Mouse (Mus musculus) telencephalon, adult 2 months (tissue): ENCODE data around the gene Crocc.
A peak's percentile ranks its signal among the peaks of the same experiment; 100 is the strongest.

ENCODE experiments used
- DNase-seq: peaks from one replicate; pipeline ENCODE4 v3.0.0-alpha.2; 2011; ENCODE audit warnings: low read depth, low spot score

The Crocc gene

DNA sequence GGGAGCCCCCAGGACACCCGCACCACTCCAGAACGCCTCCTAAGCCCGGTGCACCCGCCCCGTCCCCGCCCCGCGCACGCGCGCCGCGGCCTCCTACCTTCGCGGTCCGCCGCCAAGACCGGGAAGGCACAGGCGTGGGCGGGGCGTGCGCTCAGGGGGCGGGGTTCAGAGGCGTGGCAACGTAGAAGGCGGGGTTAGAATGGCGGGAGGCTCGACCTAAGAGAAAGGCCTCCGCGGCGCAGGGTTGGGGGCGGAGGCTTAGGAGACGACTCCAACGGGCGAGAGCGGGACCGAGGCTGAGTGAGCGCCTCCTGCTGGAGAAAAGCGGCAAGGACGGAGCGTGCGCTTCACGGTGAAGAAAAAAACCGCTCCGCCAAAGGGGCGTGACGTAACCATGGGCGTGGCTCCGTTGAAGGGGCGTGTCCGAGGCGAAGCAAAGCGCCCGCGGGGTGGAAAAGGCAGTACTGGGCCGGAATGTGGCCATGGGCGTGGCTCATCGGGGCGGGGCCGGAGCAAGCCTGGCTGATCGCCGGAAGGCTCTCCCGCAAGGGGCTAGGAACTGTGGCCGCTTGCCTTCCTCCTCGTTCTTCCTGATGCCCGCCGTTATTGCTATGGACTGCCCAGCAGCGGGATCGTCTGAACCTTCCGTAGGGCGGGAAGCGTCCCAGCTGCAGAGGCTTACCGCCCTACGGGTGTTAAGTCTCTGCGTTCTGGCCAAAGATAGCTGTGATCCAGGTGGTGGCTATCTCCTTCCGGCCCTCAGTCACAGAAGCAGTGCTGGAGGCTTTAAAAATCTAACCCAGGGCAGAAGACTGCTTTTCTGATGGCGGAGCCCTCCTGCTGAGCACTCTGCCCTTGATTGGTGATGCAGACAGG is at the start of gene Crocc:
Crocc (minus strand) TSS at position 125 of the 876 bp plus-strand sequence.
- peak; percentile 98 for DNase-seq

DNA sequence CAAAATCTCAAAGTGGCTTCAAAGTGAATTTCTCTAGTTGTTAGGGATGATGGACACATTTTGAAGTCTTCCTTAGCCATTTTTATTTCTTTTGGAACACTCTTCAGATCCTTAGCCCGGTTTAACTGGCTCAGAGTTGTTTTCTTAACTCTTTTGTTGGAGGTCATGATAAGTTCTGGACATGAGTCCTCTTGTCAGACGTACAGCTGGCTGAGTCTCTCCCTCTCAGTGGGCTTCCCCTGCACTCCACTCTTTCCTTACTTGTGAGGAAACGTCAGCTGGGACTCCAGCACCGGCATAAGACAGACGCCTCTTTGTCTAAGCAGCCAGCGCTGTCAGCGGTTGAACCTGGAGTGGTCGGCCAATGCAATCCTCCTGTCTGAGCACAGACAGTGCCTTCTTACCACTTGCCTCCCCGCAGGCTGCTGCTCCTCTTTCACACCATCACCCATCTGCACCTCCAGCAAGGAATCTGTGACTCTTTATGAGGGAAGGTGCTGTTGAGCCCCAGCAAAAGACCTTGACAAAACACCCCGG is 47.9 kb upstream of the Crocc start:
- DNase-seq: no peak

DNA sequence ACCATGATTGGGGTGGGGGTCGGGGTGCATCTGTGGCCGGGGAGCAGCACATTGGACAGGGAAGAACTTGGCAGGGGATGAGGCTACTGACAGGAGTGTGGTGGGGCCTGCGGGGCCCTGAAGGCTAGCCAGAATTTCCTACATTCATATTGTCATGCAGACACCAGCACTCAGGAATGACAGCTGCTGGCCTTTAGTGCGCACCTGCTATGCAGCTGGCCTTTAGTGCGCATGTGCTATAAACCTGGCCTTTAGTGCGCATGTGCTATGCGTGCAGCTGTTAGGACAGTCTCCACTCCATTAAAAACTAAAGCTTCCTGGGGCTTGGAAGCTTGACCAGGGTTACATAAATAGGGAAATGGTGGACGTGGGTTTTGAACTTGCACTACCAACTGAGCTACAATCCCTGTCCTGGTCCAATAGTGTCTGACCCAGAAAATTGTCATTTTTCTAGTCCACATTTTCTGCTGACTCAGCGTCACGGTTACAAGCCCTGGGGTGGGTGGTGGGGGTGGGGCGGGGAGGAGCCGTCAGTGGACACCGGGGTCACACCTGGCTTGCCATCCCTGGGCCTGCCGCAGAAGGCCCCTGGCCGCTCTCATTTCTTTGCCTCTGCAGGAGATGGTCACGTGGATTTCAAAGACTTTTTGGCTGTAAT is 46.3 kb upstream of the Crocc start:
- DNase-seq: no peak

DNA sequence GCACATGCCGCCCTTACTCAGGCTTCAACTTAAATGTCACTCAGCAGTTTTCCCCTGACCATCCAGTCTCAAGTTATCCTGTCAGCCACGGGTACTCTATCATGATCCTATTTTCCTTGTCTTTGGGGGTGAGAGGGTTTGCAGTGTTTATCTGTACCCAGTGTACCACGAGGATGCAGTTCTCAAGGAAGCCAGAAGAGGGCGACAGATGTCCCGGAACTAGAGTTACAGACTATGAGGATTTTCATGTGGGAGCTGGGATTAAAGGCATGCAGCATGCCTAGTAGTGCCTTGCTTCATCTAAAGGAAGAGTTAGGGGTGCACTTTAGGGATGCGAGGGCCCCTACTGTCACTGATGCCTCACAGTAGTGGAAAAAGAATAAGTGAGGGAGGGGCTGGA is 41.5 kb upstream of the Crocc start:
- no peak for DNase-seq

DNA sequence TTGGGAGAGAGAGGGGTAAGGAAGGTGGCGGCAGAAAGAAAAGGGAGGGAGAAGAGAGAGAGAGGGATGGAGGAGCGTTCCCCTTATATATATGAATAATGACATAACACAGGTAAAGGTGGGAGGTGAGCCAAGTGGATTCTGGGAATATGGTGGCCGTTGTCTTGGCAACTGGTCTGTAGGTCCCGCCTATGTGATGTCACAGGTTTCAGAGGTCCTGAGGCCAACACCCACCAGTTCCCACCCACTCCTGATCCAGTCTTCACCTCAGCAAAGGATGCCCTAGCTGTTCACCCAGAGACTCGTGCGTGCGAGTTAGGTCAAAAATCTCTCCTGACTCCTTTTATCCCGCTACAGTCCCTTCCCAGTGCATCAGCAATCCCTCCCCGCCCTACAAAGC is 40.9 kb upstream of the Crocc start:
- no peak for DNase-seq

DNA sequence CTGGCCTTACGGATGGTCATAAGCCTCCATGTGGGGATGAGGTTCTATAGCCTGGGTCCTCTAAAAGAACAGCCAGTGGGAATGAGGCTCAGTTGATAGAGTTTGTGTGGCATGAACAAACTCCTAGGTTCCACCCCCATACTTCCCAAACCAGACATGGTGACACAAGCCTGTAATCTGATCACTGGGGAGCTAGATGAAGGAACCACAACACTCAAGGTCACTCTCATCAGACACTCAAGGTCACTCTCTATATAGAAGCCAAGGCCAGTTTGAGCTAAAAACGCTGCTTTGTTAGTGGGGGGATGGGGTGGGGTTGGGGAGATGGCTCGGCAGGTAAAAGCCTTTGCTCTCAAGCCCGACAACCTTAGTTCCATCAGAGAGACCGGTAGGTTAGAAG is 39.6 kb upstream of the Crocc start:
- no peak for DNase-seq

DNA sequence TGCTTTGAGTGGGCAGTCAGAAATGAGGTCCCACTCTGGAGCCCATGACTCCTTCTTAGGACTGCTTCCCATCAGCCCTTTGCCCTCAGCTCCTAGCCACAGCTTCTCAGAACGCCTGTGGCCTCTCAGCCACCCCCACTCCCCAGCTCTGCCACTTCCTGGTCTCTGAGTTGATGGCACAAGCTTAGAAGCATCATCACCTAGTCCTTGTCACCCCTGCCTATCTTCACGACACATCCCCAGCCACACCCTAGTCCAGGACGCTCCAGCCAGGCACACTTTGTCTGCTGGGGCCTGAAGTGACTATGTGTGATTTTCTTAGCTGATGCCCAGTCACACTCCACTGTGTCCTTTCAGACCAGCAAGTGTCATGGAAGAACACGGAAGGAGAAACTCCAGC is 38.6 kb upstream of the Crocc start:
- no peak for DNase-seq

DNA sequence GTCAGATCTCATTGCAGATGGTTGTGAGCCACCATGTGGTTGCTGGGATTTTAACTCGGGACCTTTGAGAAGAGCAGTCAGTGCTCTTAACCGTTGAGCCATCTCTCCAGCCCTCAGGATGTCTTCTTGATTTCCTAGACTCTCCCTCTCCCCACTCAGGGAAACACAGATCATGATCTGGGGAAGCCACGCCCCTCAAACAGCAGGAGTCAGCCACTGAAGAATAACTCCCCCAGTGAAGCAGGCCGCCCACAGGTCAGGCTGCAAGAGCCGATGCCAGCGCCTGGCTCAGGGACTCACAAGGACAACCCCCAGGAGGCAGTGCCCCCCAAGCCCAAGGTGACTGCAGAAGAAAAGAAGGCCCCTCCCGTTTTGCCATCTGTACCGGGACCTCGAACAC is 36.4 kb upstream of the Crocc start:
- no peak for DNase-seq

DNA sequence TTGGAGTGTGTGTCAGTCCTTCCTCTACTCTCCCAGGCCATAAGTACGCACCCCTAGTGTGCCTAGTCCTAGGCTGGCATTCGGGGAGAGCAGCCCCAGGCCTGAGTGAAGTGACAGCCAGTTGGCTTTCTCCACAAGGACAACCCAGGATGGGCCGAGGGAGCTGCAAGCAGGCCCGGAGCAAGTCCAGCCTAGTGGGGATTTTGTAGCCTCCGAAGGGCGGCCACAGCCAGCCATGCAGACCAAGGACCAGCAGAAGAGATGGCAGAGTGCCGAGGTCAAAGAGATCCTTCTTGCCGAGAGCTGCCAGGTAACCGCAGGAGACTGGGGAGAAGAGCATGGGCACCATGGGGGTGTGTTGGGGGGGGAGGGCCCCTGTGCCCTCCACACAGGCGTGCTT is 34.7 kb upstream of the Crocc start:
- DNase-seq: no peak

DNA sequence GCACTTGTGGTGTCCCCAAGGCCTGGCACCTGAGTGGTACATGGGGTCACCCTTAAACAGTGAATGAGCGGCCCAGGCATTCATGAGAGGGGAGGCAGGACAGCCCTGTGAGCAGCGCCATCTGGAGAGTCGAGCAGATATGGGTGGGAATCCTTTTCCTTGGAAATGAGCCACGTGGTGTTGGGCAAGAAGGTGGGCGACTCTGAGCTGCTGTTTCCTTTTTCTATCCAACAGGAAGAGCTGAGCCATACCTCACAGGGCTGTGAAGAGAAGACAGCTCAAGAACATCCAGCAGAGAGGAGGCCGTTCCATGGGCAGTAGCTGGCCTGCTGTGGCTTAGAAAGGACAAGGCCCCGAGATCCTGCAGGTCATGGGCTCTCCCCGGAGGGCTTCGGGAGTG is 28.4 kb upstream of the Crocc start:
- DNase-seq: peak; percentile 56

DNA sequence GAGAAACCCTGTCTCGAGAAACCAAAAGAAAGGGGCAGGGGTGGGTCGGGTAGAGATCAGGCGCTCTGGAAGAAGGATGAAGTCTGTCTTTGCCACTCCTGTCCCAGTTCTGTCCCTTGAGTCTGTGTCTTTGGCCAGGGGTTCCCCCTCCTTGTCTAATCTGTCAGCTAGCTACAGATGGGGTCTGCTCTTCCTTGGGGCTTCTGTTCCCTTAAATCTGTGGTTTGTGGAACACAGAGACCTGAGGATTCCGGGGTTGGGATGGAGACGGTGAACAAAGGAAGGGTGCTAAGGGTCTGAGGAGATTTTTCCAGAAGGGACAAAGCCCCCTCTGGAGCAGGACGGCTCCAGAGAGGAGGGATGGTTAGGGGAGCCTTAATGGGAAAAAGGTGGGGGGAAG is 27.7 kb upstream of the Crocc start, which contains the start of gene Spata21:
Spata21 (plus strand) TSS at position 301 of the 400 bp plus-strand sequence.
- no peak for DNase-seq

DNA sequence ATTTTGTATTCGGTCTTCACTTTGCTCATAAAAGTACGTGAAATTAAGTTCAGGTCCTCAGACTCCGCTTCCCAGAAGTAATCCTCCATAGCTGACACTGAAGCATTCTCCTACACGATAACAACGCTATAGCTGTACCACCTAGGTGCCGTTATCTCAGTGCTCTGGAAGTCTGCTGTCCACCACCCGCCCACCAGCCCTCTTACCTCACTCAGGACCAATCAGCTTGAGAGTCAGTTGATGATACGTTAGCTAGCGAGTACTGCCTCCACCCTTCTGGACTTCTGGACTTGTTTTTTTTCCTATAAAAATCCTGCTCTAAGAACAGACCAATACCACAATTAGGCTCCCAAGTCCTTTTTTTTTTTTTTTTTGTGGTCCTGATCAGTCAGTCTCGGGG is 26.5 kb upstream of the Crocc start:
- no peak for DNase-seq

DNA sequence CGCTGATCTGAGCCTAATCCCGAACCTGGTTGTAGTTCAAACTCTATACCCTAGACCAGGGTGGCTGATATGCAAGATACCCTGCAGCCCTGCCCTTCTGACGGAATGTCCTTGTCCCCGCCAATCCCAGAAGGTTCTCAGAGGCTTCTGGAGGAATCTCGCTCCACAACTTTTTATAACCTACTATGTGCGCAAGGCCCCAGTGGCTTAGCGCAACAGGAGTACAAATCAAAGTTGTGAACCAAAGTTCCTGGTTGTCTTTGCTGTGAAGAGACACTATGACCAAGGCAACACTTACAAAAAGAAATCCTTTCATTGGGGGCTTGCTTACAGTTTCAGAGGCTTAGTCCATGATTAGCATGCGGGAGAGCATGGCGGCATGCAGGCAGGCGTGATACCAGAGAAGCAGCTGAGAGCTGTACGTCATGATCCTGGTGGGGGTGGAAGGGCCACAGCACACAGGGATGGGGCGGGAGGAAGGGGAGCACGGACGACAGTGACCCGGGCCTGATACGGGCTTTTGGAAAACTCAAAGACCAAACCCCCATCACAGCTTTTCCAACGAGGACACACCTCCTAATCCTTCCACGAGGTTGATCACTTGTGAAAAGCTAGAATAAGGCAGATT is 18.3 kb upstream of the Crocc start:
- DNase-seq: no peak

DNA sequence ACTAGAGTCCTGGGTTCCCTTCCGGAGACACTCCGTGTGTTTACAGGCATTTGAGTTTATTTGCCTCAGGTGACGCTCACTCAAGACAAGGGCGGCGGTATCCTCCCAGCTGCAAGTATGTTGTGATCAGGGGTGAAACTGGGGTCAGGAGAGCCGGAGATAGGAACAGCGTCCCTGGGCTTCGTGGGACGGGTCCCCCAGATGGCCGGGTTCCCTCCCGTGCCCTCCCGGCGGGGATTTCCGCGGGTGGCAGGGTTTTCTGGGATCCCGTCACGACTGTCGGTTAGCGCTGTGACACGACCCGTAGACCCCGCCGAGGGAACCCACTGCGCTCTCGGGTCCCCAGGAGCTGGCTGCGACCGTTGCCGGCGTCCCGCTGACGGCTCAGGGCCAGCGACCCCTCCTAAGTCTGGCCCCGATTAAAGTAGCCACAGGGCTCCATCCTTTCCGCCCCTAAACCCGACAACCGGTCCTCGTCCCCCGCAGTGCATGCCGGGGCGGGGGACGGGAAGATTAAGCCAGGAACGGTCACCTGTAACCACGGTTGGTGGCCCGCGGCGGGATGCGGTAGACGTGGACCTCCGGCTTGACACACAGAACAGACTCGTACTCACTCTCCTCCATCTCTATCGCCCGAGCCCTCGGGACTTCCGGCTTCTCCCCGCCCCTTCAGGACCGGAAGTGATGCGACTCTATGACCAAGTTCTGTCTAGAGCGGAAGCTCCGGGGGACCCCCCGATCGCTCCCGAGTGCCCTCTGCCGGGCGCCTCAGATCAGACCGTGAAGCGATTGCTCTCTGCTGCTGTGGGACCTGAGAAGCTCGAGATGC is 17.5 kb upstream of the Crocc start, which contains the start of gene Necap2:
Necap2 (minus strand) TSS at position 677 of the 829 bp plus-strand sequence.
- DNase-seq: peak; percentile 87

DNA sequence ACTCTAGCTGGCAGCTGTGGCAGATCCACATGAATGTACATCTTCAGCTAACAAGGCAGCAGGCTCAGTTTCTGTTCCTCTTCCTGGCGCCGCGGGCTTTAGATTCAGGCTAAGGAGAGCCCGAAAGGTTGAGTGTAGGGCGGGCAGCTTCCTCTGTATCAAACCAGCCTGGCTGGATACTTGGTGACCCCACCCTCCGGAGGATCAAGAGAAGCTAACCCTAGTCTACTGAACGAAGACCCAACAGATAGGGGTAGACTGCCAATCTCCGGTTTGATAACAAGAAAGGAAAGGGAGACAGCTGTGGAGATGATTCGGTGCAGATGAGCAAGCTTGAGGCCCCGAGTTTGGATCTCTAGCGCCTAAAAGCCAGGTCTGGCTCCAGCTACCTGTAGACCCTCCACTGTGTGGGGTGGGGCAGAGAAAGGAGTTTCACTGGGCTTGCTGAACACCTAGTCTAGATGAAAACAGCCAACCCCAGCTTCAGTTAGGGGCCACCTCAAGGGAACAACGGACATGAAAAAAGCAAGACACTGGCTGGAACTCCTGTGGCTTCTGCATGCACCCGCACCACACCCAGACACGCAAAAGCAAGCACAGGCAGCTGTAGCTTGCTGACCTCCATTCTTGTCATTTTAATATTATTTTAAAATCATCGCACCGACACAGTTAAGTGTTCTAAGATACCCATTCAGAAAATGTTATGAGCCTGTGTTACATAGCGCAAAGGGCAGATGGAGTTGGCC is 16.6 kb upstream of the Crocc start:
- no peak for DNase-seq

DNA sequence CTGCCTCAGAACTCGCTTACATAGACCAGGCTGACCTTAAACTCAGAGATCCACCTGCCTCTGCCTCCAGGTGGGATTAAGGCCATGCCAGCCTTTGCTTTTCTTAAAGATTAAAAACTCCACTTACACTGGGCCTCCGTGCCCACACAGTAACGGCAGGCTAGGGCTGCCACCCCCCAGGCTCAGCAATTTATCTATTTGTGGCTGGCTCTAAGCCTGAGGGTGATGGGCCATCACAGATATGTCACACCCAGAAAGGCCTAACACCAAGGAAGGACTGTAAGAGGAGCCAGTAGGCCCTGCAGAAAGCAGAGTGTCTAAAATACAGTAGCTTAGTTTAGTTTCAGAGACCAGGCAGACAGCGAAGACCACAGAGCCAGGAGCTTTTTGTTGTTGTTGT is 13.8 kb upstream of the Crocc start:
- no peak for DNase-seq

DNA sequence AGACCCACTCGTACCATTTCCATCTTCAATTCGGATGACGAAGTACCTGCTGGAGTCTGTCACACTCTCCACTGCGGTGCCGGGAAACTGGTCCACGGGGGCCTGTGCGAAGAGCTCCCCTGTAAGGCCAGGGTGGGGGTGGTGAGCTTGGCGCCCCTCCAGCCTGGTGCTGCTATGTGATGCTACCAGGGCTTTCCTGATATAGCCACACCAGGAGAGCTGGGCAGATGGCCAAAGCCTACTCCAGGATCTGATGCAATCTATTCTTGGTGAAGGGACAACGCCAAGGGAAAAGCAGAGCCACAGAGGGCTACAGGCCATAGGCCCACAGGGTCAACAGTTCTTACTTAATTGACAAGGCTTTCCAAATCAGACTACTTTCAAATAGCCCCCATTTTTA is 13.3 kb upstream of the Crocc start:
- peak; percentile 69 for DNase-seq

DNA sequence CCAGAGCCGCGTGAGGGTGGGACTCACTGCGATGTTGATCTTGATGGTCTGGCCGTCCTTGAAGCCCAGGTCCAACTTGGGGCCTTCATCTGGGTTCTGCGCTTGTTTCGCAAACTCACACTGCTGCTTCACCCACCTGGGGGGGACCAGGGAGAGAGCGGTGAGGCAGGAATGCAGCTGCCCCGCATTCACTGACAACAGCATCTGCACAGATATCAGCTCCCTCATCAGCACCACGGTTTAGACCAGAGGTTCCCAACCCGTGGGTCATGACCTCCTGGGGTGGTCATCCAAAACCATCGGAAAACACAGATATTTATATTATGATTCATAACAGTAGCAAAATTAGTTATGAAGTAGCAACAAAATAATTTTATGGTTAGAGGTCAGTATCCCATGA is 12.2 kb upstream of the Crocc start:
- DNase-seq: no peak

DNA sequence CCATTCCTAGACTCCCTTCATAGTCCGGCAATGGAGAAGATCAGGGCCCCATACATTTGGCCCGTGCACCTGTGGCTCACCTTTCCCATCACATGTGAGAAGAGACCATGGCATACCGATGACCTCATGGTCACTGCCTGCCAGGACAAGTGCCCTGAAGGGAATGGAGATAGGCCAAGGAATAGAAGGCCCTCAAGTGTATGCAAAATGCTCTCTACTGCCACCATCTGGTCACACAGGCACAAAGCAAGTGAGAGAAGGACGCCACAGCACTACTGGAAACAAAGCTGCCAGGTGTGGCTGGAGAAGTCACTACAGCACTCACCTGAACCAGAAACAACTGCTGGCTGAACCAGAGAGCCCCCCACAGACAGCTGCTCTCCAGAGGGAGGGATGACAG is 9.4 kb upstream of the Crocc start:
- DNase-seq: no peak

DNA sequence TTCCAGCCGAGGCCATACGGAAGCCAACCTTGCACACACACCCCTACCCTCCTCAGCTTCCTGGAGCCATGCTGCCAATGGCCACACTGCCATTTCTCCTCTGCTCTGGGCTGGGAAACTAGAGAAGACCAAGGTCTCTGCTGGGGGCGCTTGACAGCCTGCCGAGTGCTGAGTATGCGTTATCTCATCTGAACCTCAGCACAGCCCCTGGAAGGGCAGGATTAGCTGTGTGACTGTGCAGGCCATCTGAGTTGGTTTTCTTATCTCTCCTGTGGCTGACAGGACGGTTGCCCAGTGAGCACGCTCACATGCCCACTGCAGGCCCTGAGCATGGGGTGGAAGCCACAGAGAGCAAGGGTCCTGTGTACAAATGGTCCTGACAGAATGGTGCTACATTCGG is 8.3 kb upstream of the Crocc start:
- DNase-seq: no peak
